Mouse (Mus musculus): ENCODE measurements around the gene Fmo5.

DNA sequence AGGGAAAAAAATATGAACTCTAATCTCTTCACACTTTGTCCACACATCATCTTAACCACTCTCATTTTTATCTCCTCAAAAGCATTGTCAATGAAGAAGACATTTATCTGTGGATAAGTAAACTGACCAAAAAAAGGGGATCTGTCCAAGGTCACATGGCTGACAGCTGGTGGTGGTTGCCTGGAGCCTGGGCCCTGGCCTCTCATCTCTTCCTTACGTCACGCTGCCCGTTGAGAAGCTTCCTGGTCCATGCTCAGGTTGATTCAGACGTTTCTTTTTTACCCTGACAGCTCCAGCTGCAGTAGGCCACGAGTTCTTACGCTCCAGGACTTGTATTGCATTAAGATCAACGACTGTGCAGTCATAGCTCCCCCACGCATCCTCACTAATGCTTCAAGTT is 37.5 kb downstream of the Fmo5 start:
- TF ChIP-seq CTCF (IDR thresholded peaks at IDR 0.05; ENCODE audit: control insufficient read depth, insufficient read depth, low read length): no peak
- TF ChIP-seq POLR2A (IDR thresholded peaks at IDR 0.05; ENCODE audit: borderline replicate concordance, control insufficient read depth, low read depth, low read length): no peak

Data from bone marrow, adult 2 months (tissue).